Mouse (Mus musculus) CH12.LX (cell line): ENCODE results near the gene Wnt5b. TPM values are rescaled to one million over a fixed set of nuclear protein-coding genes. Genes with fewer than 3 reads are reported as not detected.
A peak's percentile ranks its signal among the peaks of the same experiment; 100 is the strongest.

Experiments
- DNase-seq: peaks from one replicate; pipeline ENCODE4 v3.0.0-alpha.2; 2013; ENCODE audit errors: extremely low read depth
- H3K27ac ChIP-seq: 2 replicates; pipeline ENCODE4 v1.5.1; 2012; ENCODE audit warnings: low read depth, mild to moderate bottlenecking, control low read depth, moderate library complexity; ENCODE audit not compliant: insufficient read depth
- H3K27me3 ChIP-seq: replicated peaks from 2 replicates; pipeline ENCODE3; 2012; ENCODE audit warnings: inconsistent platforms
- H3K36me3 ChIP-seq, 2 experiments: replicated peaks in 1 of 2; 2 replicates each; pipeline versions ENCODE3 to v1.6.1; 2012; ENCODE audit warnings: inconsistent platforms in 1 of 2, low read length in 1 of 2, mild to moderate bottlenecking in 1 of 2, mixed read lengths in 1 of 2, moderate library complexity in 1 of 2; ENCODE audit not compliant: control insufficient read depth in 1 of 2, insufficient read depth in 1 of 2
- H3K4me1 ChIP-seq, 2 experiments: 2 replicates each; pipeline ENCODE4 v1.6.1; 2012; ENCODE audit warnings: inconsistent platforms in 1 of 2, moderate library complexity in 1 of 2; ENCODE audit not compliant: insufficient read depth in 2 of 2, control insufficient read depth in 1 of 2
- H3K4me2 ChIP-seq: 2 replicates; pipeline ENCODE4 v1.6.1; 2012; ENCODE audit warnings: low read depth, mild to moderate bottlenecking, control low read depth; ENCODE audit not compliant: poor library complexity, insufficient read depth, severe bottlenecking
- H3K4me3 ChIP-seq, 3 experiments: fragments of 150-350 bp in 1 of 3; sonication (generic) in 1 of 3; replicated peaks in 1 of 3; 2 replicates each; pipeline versions ENCODE3 to v1.5.1; 2011 to 2012; ENCODE audit warnings: low read depth in 2 of 3, low read length in 2 of 3, mild to moderate bottlenecking in 2 of 3, moderate library complexity in 2 of 3, control low read depth in 1 of 3, improper control_type of control experiment in 1 of 3, inconsistent platforms in 1 of 3, mixed read lengths in 1 of 3; ENCODE audit not compliant: poor library complexity in 1 of 3
- H3K79me2 ChIP-seq: replicated peaks from 2 replicates; pipeline ENCODE4 v1.6.1; 2012; ENCODE audit warnings: mild to moderate bottlenecking, moderate library complexity; ENCODE audit not compliant: control insufficient read depth, poor library complexity, insufficient read depth, severe bottlenecking; ENCODE audit errors: extremely low read depth
- H3K9ac ChIP-seq: 2 replicates; pipeline ENCODE4 v1.6.1; 2012; ENCODE audit warnings: low read depth, mild to moderate bottlenecking, control low read depth, moderate library complexity; ENCODE audit not compliant: insufficient read depth
- H3K9me3 ChIP-seq: replicated peaks from 2 replicates; pipeline ENCODE3; 2012; ENCODE audit warnings: low read length, inconsistent platforms, mixed read lengths
- BHLHE40 ChIP-seq: IDR thresholded peaks from 2 replicates; pipeline ENCODE4 v1.6.1; 2011; ENCODE audit warnings: mild to moderate bottlenecking, low read depth, low read length, improper control_type of control experiment
- CHD1 ChIP-seq: IDR thresholded peaks from 2 replicates; pipeline ENCODE4 v1.6.1; 2012; ENCODE audit warnings: low read depth, low read length, improper control_type of control experiment, inconsistent platforms
- E2F4 ChIP-seq: IDR thresholded peaks from 2 replicates; pipeline ENCODE4 v1.6.1; 2011; ENCODE audit warnings: low read depth, low read length, improper control_type of control experiment; ENCODE audit not compliant: insufficient replicate concordance
- ELF1 ChIP-seq: IDR thresholded peaks from 2 replicates; pipeline ENCODE4 v1.6.1; 2014; ENCODE audit warnings: low read depth, mild to moderate bottlenecking, inconsistent platforms, low read length, improper control_type of control experiment
- EP300 ChIP-seq: IDR thresholded peaks from 2 replicates; pipeline ENCODE4 v1.6.1; 2011; ENCODE audit warnings: low read length, improper control_type of control experiment
- IRF4 ChIP-seq: IDR thresholded peaks from 2 replicates; pipeline ENCODE4 v1.6.1; 2014; ENCODE audit warnings: low read depth, mild to moderate bottlenecking, inconsistent platforms, low read length, improper control_type of control experiment
- JUND ChIP-seq: conservative IDR thresholded peaks from 2 replicates; pipeline ENCODE4 v1.6.1; 2011; ENCODE audit warnings: low read depth, low read length, improper control_type of control experiment
- MAZ ChIP-seq: IDR thresholded peaks from 2 replicates; pipeline ENCODE4 v1.6.1; 2012; ENCODE audit warnings: low read depth, mild to moderate bottlenecking, inconsistent platforms, low read length, improper control_type of control experiment, moderate library complexity
- MEF2A ChIP-seq: IDR thresholded peaks from 2 replicates; pipeline ENCODE4 v1.6.1; 2014; ENCODE audit warnings: low read depth, mild to moderate bottlenecking, inconsistent platforms, low read length, improper control_type of control experiment, borderline replicate concordance
- NELFE ChIP-seq: IDR thresholded peaks from 2 replicates; pipeline ENCODE4 v1.6.1; 2011; ENCODE audit warnings: low read depth, low read length, improper control_type of control experiment
- PAX5 ChIP-seq: IDR thresholded peaks from 2 replicates; pipeline ENCODE4 v1.6.1; 2012; ENCODE audit warnings: low read length, inconsistent platforms, mixed read lengths
- POLR2A ChIP-seq: IDR thresholded peaks from 2 replicates; pipeline ENCODE4 v1.6.1; 2011; ENCODE audit warnings: low read depth, mild to moderate bottlenecking, improper control_type of control experiment, low read length
- POLR2AphosphoS2 ChIP-seq: IDR thresholded peaks from 2 replicates; pipeline ENCODE4 v1.6.1; 2011; ENCODE audit warnings: low read depth, low read length, improper control_type of control experiment
- RAD21 ChIP-seq: IDR thresholded peaks from 2 replicates; pipeline ENCODE4 v1.6.1; 2011; ENCODE audit warnings: low read depth, mild to moderate bottlenecking, low read length, improper control_type of control experiment, moderate library complexity
- TCF12 ChIP-seq: IDR thresholded peaks from 2 replicates; pipeline ENCODE4 v1.6.1; 2014; ENCODE audit warnings: low read depth, mild to moderate bottlenecking, inconsistent platforms, low read length, improper control_type of control experiment
- UBTF ChIP-seq: IDR thresholded peaks from 2 replicates; pipeline ENCODE4 v1.6.1; 2012; ENCODE audit warnings: low read depth, mild to moderate bottlenecking, inconsistent platforms, low read length, improper control_type of control experiment, moderate library complexity
- USF1 ChIP-seq: IDR thresholded peaks from 2 replicates; pipeline ENCODE4 v1.6.1; 2014; ENCODE audit warnings: low read depth, mild to moderate bottlenecking, inconsistent platforms, low read length, improper control_type of control experiment
- USF2 ChIP-seq: conservative IDR thresholded peaks from 2 replicates; pipeline ENCODE4 v1.6.1; 2011; ENCODE audit warnings: low read depth, low read length, improper control_type of control experiment
- ZKSCAN1 ChIP-seq: IDR thresholded peaks from 2 replicates; pipeline ENCODE4 v1.6.1; 2012; ENCODE audit warnings: low read depth, inconsistent platforms, low read length, improper control_type of control experiment, borderline replicate concordance
- ZMIZ1 ChIP-seq: IDR thresholded peaks from 2 replicates; pipeline ENCODE4 v1.6.1; 2012; ENCODE audit warnings: low read depth, mild to moderate bottlenecking, inconsistent platforms, low read length, improper control_type of control experiment
- dilution Hi-C: fragments of 300-500 bp; cut with MboI; formaldehyde crosslinking; loops from 2 replicates; pipeline ENCODE4 v1.14.3; 2020; ENCODE audit warnings: low sequenced_read_pairs; ENCODE audit not compliant: extremely low pct_unique_long_range_greater_than_20kb, extremely low pct_ligation_motif_present
- in situ Hi-C: fragments of 300-500 bp; cut with MboI; formaldehyde crosslinking; loops from 3 replicates; pipeline ENCODE4 v1.14.3; 2019; ENCODE audit warnings: low sequenced_read_pairs, low pct_ligation_motif_present, low pct_unique_long_range_greater_than_20kb, mixed read lengths
- polyA plus RNA-seq: library from polyadenylated mRNA; unstranded; fragments of >175 nt; gene quantifications from 2 replicates; pipeline ENCODE4 v1.2.1, GENCODE M21; 2012; ENCODE audit warnings: low read depth; ENCODE audit not compliant: insufficient read length
- total RNA-seq, 2 experiments: library from RNA; depleted of rRNA; stranded (reverse); fragments of 300-350 nt in 1 of 2; fragments of >200 nt in 1 of 2; gene quantifications; 2 replicates each; pipeline ENCODE4 v1.2.3; 2012 to 2014

Wnt5b gene
- total and polyA plus RNA-seq, 3 experiments = 1.2 to 2.0 (median 1.5) TPM

- DNase-seq = no peak
- Histone ChIP-seq H3K36me3 (no peaks in the 10 kb centered on the region), H3K9ac (no peak overlapping the region), H3K27me3 (no peaks in the 10 kb centered on the region)
- in situ Hi-C loops = no loop called here
- TF ChIP-seq IRF4 (no peak), ELF1 (peak; percentile 58)
- TF ChIP-seq, all 38 proteins: peak for 1
- dilution Hi-C loops = no loop called here
- Histone ChIP-seq H3K4me3 (no peak overlapping the region), H3K4me2 (no peak overlapping the region), H3K9me3 (no peaks in the 10 kb centered on the region), H3K79me2 (no peaks in the 10 kb centered on the region), H3K27ac (no peak overlapping the region), H3K4me1 (no peaks in the 10 kb centered on the region)
These were observed 42.1 kb downstream of the Wnt5b start for GRCm38 (mm10) chr6:119502031-119502430.

- H3K27ac ChIP-seq = no peak overlapping the region
- H3K36me3 ChIP-seq = no peaks in the 10 kb centered on the region
- no peak overlapping the region for H3K4me3 ChIP-seq
- H3K4me1 ChIP-seq = no peaks in the 10 kb centered on the region
- in situ Hi-C loops (no loop called here), dilution Hi-C loops (no loop called here)
- H3K9ac ChIP-seq = no peak overlapping the region
- H3K4me2 ChIP-seq = no peak overlapping the region
- no peak for DNase-seq
- H3K79me2 ChIP-seq = no peaks in the 10 kb centered on the region
- no peaks in the 10 kb centered on the region for H3K27me3 ChIP-seq
- no peaks in the 10 kb centered on the region for H3K9me3 ChIP-seq
- TF ChIP-seq E2F4 = no peak
- no peak for TF ChIP-seq RAD21
- TF ChIP-seq POLR2A = no peak
- TF ChIP-seq CHD1 = no peak
- TF ChIP-seq BHLHE40 = no peak
- no peak for TF ChIP-seq IRF4
- TF ChIP-seq MAZ = no peak
- TF ChIP-seq PAX5 = no peak
- no peak for TF ChIP-seq ZMIZ1
- TF ChIP-seq ZKSCAN1 = no peak
- TF ChIP-seq USF2 = no peak
- no peak for TF ChIP-seq UBTF
These were observed 44.1 kb downstream of the Wnt5b start for GRCm38 (mm10) chr6:119500086-119500485.

GRCm38 (mm10) chr6:119499271-119499670 lies 44.9 kb downstream of the Wnt5b start:
- Histone ChIP-seq H3K27me3 (no peaks in the 10 kb centered on the region), H3K79me2 (no peaks in the 10 kb centered on the region), H3K4me1 (no peaks in the 10 kb centered on the region), H3K9ac (no peak overlapping the region), H3K4me3 (no peak overlapping the region), H3K4me2 (no peak overlapping the region), H3K27ac (no peak overlapping the region), H3K36me3 (no peaks in the 10 kb centered on the region), H3K9me3 (no peaks in the 10 kb centered on the region)
- dilution Hi-C loops (no loop called here), in situ Hi-C loops (loop anchor here (25.0 kb wide), 3 partner anchors 288 to 813 kb away; partner anchors contain the start of gene Rad52)
- DNase-seq = no peak
- no peak for TF ChIP-seq TCF12
- no peak for TF ChIP-seq UBTF
- no peak for TF ChIP-seq USF1
- TF ChIP-seq EP300 = no peak
- no peak for TF ChIP-seq POLR2AphosphoS2
- no peak for TF ChIP-seq NELFE
- TF ChIP-seq RAD21 = no peak
- TF ChIP-seq ELF1 = no peak
- TF ChIP-seq JUND = no peak
- TF ChIP-seq MEF2A = no peak
